Mouse (Mus musculus): Measurements from ENCODE around the gene Lmntd1.

Lmntd1 gene

GRCm38 (mm10) chr6:145374372-145374771 lies 239.7 kb downstream of the Lmntd1 start:
- DNase-seq: no peak

- peak; percentile 26 to 49 for DNase-seq
Observed at GRCm38 (mm10) chr6:145373712-145374221, 240.4 kb downstream of the Lmntd1 start.

GRCm38 (mm10) chr6:145372066-145372465 lies 242.1 kb downstream of the Lmntd1 start:
- no peak for DNase-seq

GRCm38 (mm10) chr6:145371586-145371985 lies 242.5 kb downstream of the Lmntd1 start:
- DNase-seq: no peak

GRCm38 (mm10) chr6:145370302-145370701 lies 243.8 kb downstream of the Lmntd1 start:
- no peak for DNase-seq

GRCm38 (mm10) chr6:145369290-145369689 lies 244.8 kb downstream of the Lmntd1 start:
- DNase-seq: no peak

- DNase-seq: no peak
Observed at GRCm38 (mm10) chr6:145366488-145366887, 247.6 kb downstream of the Lmntd1 start.

GRCm38 (mm10) chr6:145363698-145364097 lies 250.4 kb downstream of the Lmntd1 start:
- DNase-seq: no peak

- DNase-seq: peak; percentile 27 to 63
Observed at GRCm38 (mm10) chr6:145361109-145361694, 252.9 kb downstream of the Lmntd1 start.

GRCm38 (mm10) chr6:145359470-145360430 lies 254.4 kb downstream of the Lmntd1 start:
- DNase-seq: peak in 1 of 2 experiments; percentile 68

- no peak for DNase-seq
Observed at GRCm38 (mm10) chr6:145358001-145358400, 256.1 kb downstream of the Lmntd1 start.

GRCm38 (mm10) chr6:145353806-145354205 lies 260.3 kb downstream of the Lmntd1 start:
- DNase-seq: no peak

GRCm38 (mm10) chr6:145352705-145353104 lies 261.4 kb downstream of the Lmntd1 start:
- no peak for DNase-seq

GRCm38 (mm10) chr6:145348196-145348915 lies 265.8 kb downstream of the Lmntd1 start:
- DNase-seq: peak in 1 of 2 experiments; percentile 57

GRCm38 (mm10) chr6:145347641-145348040 lies 266.5 kb downstream of the Lmntd1 start:
- no peak for DNase-seq

GRCm38 (mm10) chr6:145346789-145347557 lies 267.1 kb downstream of the Lmntd1 start:
- DNase-seq: peak in 1 of 2 experiments; percentile 43

- DNase-seq: no peak
Observed at GRCm38 (mm10) chr6:145346305-145346704, 267.8 kb downstream of the Lmntd1 start.

- no peak for DNase-seq
Observed at GRCm38 (mm10) chr6:145344719-145345118, 269.4 kb downstream of the Lmntd1 start.

GRCm38 (mm10) chr6:145343457-145343856 lies 270.7 kb downstream of the Lmntd1 start:
- DNase-seq: no peak

- no peak for DNase-seq
Observed at GRCm38 (mm10) chr6:145342836-145343235, 271.3 kb downstream of the Lmntd1 start.

- DNase-seq: peak; percentile 88
Observed at GRCm38 (mm10) chr6:145341301-145342193, 272.6 kb downstream of the Lmntd1 start.

All from lung, postnatal 4 days (tissue).